Mouse (Mus musculus) embryonic facial prominence, embryonic 10.5 days (tissue): ENCODE measurements at regions not wholly inside any gene's neighbourhood (a gene's known extent, or its start where the extent isn't known, plus 50 kb on each side); places are given as distances from the start of the nearest gene placed in this dataset.

Experiments
- DNase-seq: peaks from one replicate; pipeline ENCODE4 v3.0.0-alpha.2; 2017; ENCODE audit warnings: low spot score
- H3K27ac ChIP-seq: fragments of 300-500 bp; sonication (generic); replicated peaks from 2 replicates; pipeline ENCODE4 v1.5.1; 2016; ENCODE audit warnings: mild to moderate bottlenecking
- H3K27me3 ChIP-seq: fragments of 300-500 bp; sonication (generic); replicated peaks from 2 replicates; pipeline ENCODE4 v1.6.1; 2016; ENCODE audit warnings: low read depth, mild to moderate bottlenecking; ENCODE audit not compliant: poor library complexity, severe bottlenecking
- H3K36me3 ChIP-seq: fragments of 300-500 bp; sonication (generic); replicated peaks from 2 replicates; pipeline ENCODE4 v1.6.1; 2016; ENCODE audit warnings: mild to moderate bottlenecking, moderate library complexity
- H3K4me1 ChIP-seq: fragments of 300-500 bp; sonication (generic); 2 replicates; pipeline ENCODE4 v1.6.1; 2016
- H3K4me3 ChIP-seq: fragments of 300-500 bp; sonication (generic); 2 replicates; pipeline ENCODE4 v1.5.1; 2016; ENCODE audit warnings: mild to moderate bottlenecking, moderate library complexity
- H3K9me3 ChIP-seq: fragments of 300-500 bp; sonication (generic); 2 replicates; pipeline ENCODE4 v1.6.1; 2016; ENCODE audit warnings: mild to moderate bottlenecking
- WGBS: fragments of 180-500 bp; shearing (Covaris S2); methylation state at CpG from one replicate; pipeline ENCODE4 v1.1.7; 2016; 5-methylcytosine and 5-hydroxymethylcytosine counted together

DNA sequence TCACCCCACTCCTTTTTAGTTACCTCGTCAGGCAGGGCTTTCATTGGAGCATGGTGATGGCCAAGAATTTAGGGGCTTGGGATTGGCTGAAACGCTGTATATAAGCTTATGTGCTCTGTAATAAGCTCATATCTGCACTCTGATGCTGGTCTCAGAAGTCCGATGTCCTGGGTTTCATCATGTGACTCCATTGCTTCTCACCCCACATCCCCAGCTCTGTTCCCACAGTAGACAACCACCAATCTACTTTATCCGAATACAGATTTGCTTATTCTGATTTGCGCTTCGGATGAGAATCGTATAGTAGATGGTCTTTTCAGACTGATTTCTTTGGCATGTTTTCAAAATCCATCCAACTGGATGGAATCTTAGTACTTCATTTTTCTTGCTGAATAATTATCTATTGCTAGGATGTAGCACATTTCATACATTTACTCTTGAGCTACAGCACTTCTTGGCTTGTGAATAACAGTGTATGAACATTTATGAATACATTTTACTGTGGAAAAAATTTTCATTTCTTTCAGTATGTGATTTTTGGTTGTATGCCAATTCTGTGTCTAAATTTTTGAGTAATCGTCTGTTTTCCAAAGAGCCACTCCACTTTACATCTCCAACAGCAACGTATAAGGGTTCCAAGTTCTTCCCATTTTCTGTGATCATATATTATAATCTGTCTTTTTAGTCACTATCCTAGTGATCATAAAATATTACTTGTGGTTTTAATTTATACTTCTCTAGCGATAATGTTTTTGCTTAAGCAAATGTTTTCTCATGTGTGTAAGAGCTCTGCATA, 185.7 kb downstream of the Hace1 start:
- 93% methylated on average over 10 of the region's 10 CpGs for WGBS
- Histone ChIP-seq H3K36me3 (no peaks in the 10 kb centered on the region), H3K4me1 (no peaks in the 10 kb centered on the region), H3K9me3 (no peaks in the 10 kb centered on the region), H3K4me3 (no peak overlapping the region), H3K27ac (no peak overlapping the region), H3K27me3 (no peaks in the 10 kb centered on the region)
- DNase-seq = no peak

- H3K4me1 ChIP-seq = peaks cover 56% of the 10 kb centered on the region
- H3K27ac ChIP-seq = peak overlapping the region; percentile 79
- 23% methylated on average over 6 of the region's 6 CpGs for WGBS
- H3K27me3 ChIP-seq = no peaks in the 10 kb centered on the region
- no peak overlapping the region for H3K4me3 ChIP-seq
- no peaks in the 10 kb centered on the region for H3K36me3 ChIP-seq
- no peaks in the 10 kb centered on the region for H3K9me3 ChIP-seq
- DNase-seq = no peak
Observed at GRCm38 (mm10) chr10:45779720-45780119, 202.1 kb downstream of the Hace1 start.

- no peaks in the 10 kb centered on the region for H3K27me3 ChIP-seq
- H3K36me3 ChIP-seq = no peaks in the 10 kb centered on the region
- DNase-seq = no peak
- H3K27ac ChIP-seq = peak overlapping the region; percentile 87
- H3K9me3 ChIP-seq = no peaks in the 10 kb centered on the region
- WGBS = 19% methylated on average over 5 of the region's 5 CpGs
- peaks cover 51% of the 10 kb centered on the region for H3K4me1 ChIP-seq
- H3K4me3 ChIP-seq = no peak overlapping the region
Observed at GRCm38 (mm10) chr10:45783026-45783425, 205.4 kb downstream of the Hace1 start.

DNA sequence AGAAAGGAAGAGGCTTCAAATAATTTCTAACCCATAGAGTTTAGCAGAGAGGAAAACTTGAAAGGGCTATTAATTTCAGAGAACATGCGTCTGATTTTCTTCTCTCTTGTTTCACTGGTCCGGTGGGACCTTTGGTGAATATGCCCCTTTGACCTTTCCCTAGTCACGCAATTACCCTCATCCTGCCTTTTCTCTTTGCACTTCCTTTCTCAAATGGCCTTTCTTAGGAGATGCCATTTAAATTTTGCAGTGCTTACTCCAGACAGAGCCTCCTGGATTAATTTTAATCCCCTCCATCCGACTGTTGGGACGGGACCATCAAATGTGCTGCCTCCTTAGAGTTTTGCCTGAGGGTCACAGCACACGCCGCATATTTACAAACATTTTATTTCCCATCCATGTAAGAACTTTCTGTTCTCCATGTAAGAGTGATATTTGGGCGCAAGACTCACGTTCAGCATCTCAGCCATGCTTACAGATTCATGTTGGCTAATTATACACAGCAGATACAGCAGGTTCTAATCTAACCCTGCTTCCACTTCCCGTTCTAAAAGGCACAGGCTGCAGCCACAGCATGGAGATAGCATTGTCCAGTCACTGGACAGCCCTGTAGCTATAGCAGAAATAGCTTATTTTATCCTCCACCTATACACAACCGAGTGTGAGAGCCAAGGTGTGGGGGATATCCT, 206.0 kb downstream of the Hace1 start:
- Histone ChIP-seq H3K4me1 (peaks cover 51% of the 10 kb centered on the region), H3K9me3 (no peaks in the 10 kb centered on the region), H3K27ac (peak overlapping the region; percentile 87), H3K36me3 (no peaks in the 10 kb centered on the region), H3K27me3 (no peaks in the 10 kb centered on the region), H3K4me3 (peak overlapping the region; percentile 26)
- DNase-seq = peak; percentile 63
- WGBS = 8% methylated on average over 11 of the region's 11 CpGs

- Histone ChIP-seq H3K9me3 (no peaks in the 10 kb centered on the region), H3K4me1 (peaks cover 51% of the 10 kb centered on the region), H3K27ac (peak overlapping the region; percentile 87), H3K36me3 (no peaks in the 10 kb centered on the region), H3K4me3 (peak overlapping the region; percentile 26), H3K27me3 (no peaks in the 10 kb centered on the region)
- DNase-seq = peak; percentile 71
- 7% methylated on average over 2 of the region's 2 CpGs for WGBS
Observed at GRCm38 (mm10) chr10:45784150-45784479, 206.5 kb downstream of the Hace1 start.

DNA sequence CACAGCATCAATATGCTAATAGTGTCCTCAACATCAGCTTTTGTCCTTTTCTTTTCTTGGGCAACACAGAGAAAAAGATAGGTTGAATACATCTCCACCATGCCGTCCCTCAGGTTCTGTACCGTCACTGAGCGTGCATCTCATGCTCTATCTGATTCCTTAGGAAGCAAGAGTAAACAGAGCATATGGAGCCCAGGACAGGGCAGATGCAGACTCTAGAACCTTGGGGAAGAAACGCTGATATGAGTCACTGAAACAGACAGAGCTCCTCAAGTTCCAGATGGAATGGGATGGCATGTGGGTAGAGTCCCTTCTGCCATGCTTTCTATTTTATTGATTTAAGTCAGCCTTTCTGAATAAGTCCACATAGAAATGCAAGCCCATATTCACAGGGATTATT, 206.9 kb downstream of the Hace1 start:
- Histone ChIP-seq H3K4me1 (peaks cover 50% of the 10 kb centered on the region), H3K27me3 (no peaks in the 10 kb centered on the region), H3K27ac (peak overlapping the region; percentile 87), H3K36me3 (no peaks in the 10 kb centered on the region), H3K4me3 (no peak overlapping the region), H3K9me3 (no peaks in the 10 kb centered on the region)
- DNase-seq = no peak
- 63% methylated on average over 4 of the region's 4 CpGs for WGBS

- Histone ChIP-seq H3K36me3 (no peaks in the 10 kb centered on the region), H3K27ac (no peak overlapping the region), H3K4me1 (peaks cover 16% of the 10 kb centered on the region), H3K9me3 (no peaks in the 10 kb centered on the region), H3K4me3 (no peak overlapping the region), H3K27me3 (no peaks in the 10 kb centered on the region)
- no peak for DNase-seq
- 84% methylated on average over 1 of the region's 1 CpGs for WGBS
Observed at GRCm38 (mm10) chr10:45788356-45788755, 210.7 kb downstream of the Hace1 start.

- DNase-seq = no peak
- no peak overlapping the region for H3K4me3 ChIP-seq
- H3K27me3 ChIP-seq = no peaks in the 10 kb centered on the region
- no peak overlapping the region for H3K27ac ChIP-seq
- no peaks in the 10 kb centered on the region for H3K9me3 ChIP-seq
- no peaks in the 10 kb centered on the region for H3K36me3 ChIP-seq
- WGBS = 92% methylated on average over 2 of the region's 2 CpGs
- H3K4me1 ChIP-seq = peaks cover 20% of the 10 kb centered on the region
Observed at GRCm38 (mm10) chr10:45795582-45795981, 218.0 kb downstream of the Hace1 start.

DNA sequence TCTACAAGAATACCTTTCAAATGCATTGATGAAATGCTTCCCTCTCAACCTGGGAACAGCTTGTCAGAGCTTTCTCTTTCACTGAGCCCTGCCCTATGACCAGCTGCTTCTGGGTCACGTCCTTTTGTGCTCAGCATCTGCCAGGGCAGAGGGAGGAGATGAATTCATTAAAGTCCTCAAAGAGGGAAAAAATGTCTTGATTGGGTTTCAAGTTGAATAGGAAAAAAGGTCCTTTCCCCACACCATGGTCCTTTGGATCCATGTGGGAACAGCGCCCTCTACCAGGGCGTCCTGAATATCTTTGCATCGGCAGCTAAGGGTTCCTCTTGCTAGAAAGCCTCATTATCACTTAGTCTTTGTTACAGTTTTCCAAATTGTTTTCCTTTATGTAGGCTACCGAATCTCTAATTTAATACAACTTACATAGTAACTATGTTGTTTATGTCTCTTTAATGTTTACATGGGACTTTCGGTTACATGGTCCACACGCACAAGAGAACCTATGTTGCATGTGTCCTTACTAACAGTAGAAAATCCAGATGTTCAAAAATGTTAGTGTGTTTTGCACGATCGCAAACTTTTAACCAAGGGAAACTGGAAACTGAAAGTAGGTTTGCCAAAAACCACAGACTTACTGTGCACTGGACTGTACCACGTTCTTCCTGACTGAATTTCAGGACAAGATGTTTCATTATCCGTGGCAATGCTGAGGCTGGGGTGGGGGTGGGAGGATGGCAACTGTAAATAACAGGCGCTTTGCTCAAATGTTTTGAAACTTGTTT, 222.6 kb downstream of the Hace1 start:
- Histone ChIP-seq H3K27me3 (no peaks in the 10 kb centered on the region), H3K4me3 (no peak overlapping the region), H3K9me3 (no peaks in the 10 kb centered on the region), H3K36me3 (no peaks in the 10 kb centered on the region), H3K4me1 (peaks cover 27% of the 10 kb centered on the region), H3K27ac (peak overlapping the region; percentile 65)
- WGBS = 51% methylated on average over 12 of the region's 12 CpGs
- DNase-seq = peak; percentile 81

- Histone ChIP-seq H3K27ac (peak overlapping the region; percentile 59; the same call in 1 of the 2 replicates), H3K27me3 (no peaks in the 10 kb centered on the region), H3K4me1 (peaks cover 38% of the 10 kb centered on the region), H3K36me3 (no peaks in the 10 kb centered on the region), H3K4me3 (no peak overlapping the region), H3K9me3 (no peaks in the 10 kb centered on the region)
- 72% methylated on average over 1 of the region's 1 CpGs for WGBS
- no peak for DNase-seq
Observed at GRCm38 (mm10) chr10:45801463-45801862, 223.8 kb downstream of the Hace1 start.

GRCm38 (mm10) chr10:45806984-45807827, 229.6 kb downstream of the Hace1 start:
- peak overlapping the region; percentile 87 for H3K27ac ChIP-seq

GRCm38 (mm10) chr10:45811882-45812281, 234.3 kb downstream of the Hace1 start:
- DNase-seq = peak; percentile 32

More at GRCm38 (mm10) chr10:45806984-45807827, 229.6 kb downstream of the Hace1 start:
- no peaks in the 10 kb centered on the region for H3K36me3 ChIP-seq
- H3K4me1 ChIP-seq = peaks cover 42% of the 10 kb centered on the region
- peak; percentile 78 for DNase-seq
- no peaks in the 10 kb centered on the region for H3K27me3 ChIP-seq
- H3K9me3 ChIP-seq = no peaks in the 10 kb centered on the region
- WGBS = 30% methylated on average over 18 of the region's 18 CpGs
- H3K4me3 ChIP-seq = peak overlapping the region; percentile 28

More at GRCm38 (mm10) chr10:45811882-45812281, 234.3 kb downstream of the Hace1 start:
- H3K4me3 ChIP-seq = no peak overlapping the region
- WGBS = 51% methylated on average over 6 of the region's 6 CpGs
- H3K9me3 ChIP-seq = no peaks in the 10 kb centered on the region
- peaks cover 53% of the 10 kb centered on the region for H3K4me1 ChIP-seq
- no peak overlapping the region for H3K27ac ChIP-seq
- no peaks in the 10 kb centered on the region for H3K36me3 ChIP-seq
- H3K27me3 ChIP-seq = no peaks in the 10 kb centered on the region
